Mouse (Mus musculus) heart, embryonic 11.5 days (tissue): Measurements from ENCODE around the gene Hspg2. TPM values are rescaled to one million over a fixed set of nuclear protein-coding genes. Genes with fewer than 3 reads are reported as not detected.

ENCODE experiments used
- ATAC-seq: fragments of 200-750 bp; cut with Nextera tagmentation; replicated peaks from 2 replicates; pipeline ENCODE4 v1.8.0; 2017; ENCODE audit warnings: moderate library complexity; ENCODE audit not compliant: insufficient number of reproducible peaks, low FRiP score, low TSS enrichment
- H3K27ac ChIP-seq: fragments of 300-500 bp; sonication (generic); 2 replicates; pipeline ENCODE4 v1.5.1; 2014; ENCODE audit warnings: mild to moderate bottlenecking, low read depth, low read length
- H3K27me3 ChIP-seq: fragments of 300-500 bp; sonication (generic); 2 replicates; pipeline ENCODE4 v1.6.1; 2014; ENCODE audit warnings: mild to moderate bottlenecking, low read length, mixed read lengths; ENCODE audit not compliant: control insufficient read depth, insufficient read depth
- H3K36me3 ChIP-seq: fragments of 300-500 bp; sonication (generic); 2 replicates; pipeline ENCODE4 v1.6.1; 2014; ENCODE audit warnings: mild to moderate bottlenecking, low read length, moderate library complexity, mixed read lengths; ENCODE audit not compliant: control insufficient read depth, insufficient read depth
- H3K4me1 ChIP-seq: fragments of 300-500 bp; sonication (generic); 2 replicates; pipeline ENCODE4 v1.6.1; 2014; ENCODE audit warnings: low read length; ENCODE audit not compliant: control insufficient read depth, insufficient read depth
- H3K4me2 ChIP-seq: fragments of 300-500 bp; sonication (generic); 2 replicates; pipeline ENCODE4 v1.6.1; 2014; ENCODE audit warnings: mild to moderate bottlenecking, moderate library complexity
- H3K4me3 ChIP-seq: fragments of 300-500 bp; sonication (generic); 2 replicates; pipeline ENCODE4 v1.5.1; 2014; ENCODE audit warnings: low read depth, low read length
- H3K9ac ChIP-seq: fragments of 300-500 bp; sonication (generic); 2 replicates; pipeline ENCODE4 v1.6.1; 2014; ENCODE audit warnings: mild to moderate bottlenecking, low read depth, low read length, moderate library complexity
- H3K9me3 ChIP-seq: fragments of 300-500 bp; sonication (generic); replicated peaks from 2 replicates; pipeline ENCODE4 v1.6.1; 2016; ENCODE audit warnings: low read length; ENCODE audit not compliant: control insufficient read depth
- WGBS: fragments of 180-500 bp; shearing (Covaris S2); extraction: QIAGEN DNeasy Blood & Tissue Kit; methylation state at CpG from one replicate; pipeline ENCODE4 v1.1.7; 2014; ENCODE audit not compliant: insufficient replicate concordance; 5-methylcytosine and 5-hydroxymethylcytosine counted together
- polyA plus RNA-seq: library from polyadenylated mRNA; unstranded; fragments of >200 nt; fragmentation: Nextera tagmentation; extraction: Ambion mirVana; gene quantifications from 2 replicates; pipeline ENCODE4 v1.2.1, GENCODE M21; 2014

Hspg2 gene
- polyA plus RNA-seq, 1 experiment from 2014 or later = 55.5 TPM

DNA sequence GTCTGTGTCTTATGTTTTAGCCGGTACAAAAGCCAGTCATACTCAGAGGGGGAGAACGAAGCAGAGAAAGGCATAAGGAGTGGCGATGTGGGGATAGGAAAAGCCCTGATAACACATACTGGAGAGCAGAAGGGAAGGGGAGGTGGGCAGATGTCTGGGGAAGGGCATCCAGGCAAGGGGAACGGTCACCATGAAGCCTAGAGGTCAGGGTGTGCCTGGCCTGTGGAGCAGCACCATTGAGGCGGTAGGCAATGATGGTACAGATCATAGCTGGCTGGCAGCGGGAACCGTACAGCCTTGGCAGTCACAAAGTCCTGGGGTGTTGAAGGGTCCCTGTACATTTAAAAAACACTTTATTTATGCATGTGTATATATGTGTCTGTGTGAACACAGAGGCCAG is 6.1 kb downstream of the Hspg2 start:
- Histone ChIP-seq H3K4me2 (peak overlapping the region; percentile 53), H3K27me3 (no peaks in the 10 kb centered on the region), H3K4me3 (no peak overlapping the region), H3K36me3 (no peaks in the 10 kb centered on the region; the same call in 1 of the 2 replicates), H3K4me1 (peaks cover 98% of the 10 kb centered on the region), H3K9ac (peak overlapping the region; percentile 47; the same call in 1 of the 2 replicates), H3K27ac (peak overlapping the region; percentile 88), H3K9me3 (no peaks in the 10 kb centered on the region)
- WGBS = 58% methylated on average over 7 of the region's 7 CpGs
- no peak for ATAC-seq

DNA sequence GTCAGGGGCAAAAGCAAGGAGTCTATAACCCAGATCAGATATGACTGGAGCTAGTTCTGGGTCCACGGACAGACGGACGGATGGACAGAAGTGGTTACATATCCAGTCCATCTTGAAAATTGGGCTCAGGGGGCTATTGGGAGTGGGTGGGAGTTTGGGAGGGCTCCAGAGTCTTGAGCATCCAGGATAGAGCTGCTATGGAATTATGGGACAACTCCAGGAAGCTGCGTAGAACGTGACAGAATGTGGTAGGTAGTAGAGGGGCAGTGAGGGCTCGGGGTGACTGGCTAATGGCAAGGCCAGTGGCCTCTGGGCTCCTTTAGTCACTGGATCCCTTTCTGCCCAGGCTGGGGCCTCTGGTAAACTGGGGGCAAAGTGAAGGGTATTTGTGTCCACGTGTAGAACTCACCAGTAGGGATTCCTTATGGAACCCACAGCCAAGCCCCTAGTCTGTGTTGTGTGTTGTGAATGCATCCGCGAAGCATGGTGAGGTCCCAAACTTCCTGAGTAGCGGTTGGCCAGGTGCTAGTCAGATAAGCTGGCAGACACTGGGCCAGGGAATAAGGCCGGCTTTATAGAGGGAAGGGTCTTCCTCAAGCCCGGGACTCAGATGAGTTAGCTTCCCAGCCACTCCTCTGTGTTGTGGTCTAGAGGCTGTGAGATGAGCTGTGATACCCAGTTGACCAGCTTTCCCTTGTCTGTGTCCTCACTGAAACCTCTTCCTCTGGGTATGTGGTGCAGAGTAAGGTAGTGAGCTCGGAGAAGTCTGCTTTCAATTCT is 6.9 kb downstream of the Hspg2 start:
- no peaks in the 10 kb centered on the region for H3K9me3 ChIP-seq
- no peaks in the 10 kb centered on the region for H3K27me3 ChIP-seq
- no peak for ATAC-seq
- 0 out of 2 replicates have a peak overlapping the region, but pooled peaks have one; percentile 0 for H3K9ac ChIP-seq
- peak overlapping the region; percentile 56 for H3K4me2 ChIP-seq
- 57% methylated on average over 13 of the region's 13 CpGs for WGBS
- no peaks in the 10 kb centered on the region; the same call in 1 of the 2 replicates for H3K36me3 ChIP-seq
- H3K4me3 ChIP-seq = no peak overlapping the region
- peaks cover 98% of the 10 kb centered on the region for H3K4me1 ChIP-seq
- peak overlapping the region; percentile 73 for H3K27ac ChIP-seq

DNA sequence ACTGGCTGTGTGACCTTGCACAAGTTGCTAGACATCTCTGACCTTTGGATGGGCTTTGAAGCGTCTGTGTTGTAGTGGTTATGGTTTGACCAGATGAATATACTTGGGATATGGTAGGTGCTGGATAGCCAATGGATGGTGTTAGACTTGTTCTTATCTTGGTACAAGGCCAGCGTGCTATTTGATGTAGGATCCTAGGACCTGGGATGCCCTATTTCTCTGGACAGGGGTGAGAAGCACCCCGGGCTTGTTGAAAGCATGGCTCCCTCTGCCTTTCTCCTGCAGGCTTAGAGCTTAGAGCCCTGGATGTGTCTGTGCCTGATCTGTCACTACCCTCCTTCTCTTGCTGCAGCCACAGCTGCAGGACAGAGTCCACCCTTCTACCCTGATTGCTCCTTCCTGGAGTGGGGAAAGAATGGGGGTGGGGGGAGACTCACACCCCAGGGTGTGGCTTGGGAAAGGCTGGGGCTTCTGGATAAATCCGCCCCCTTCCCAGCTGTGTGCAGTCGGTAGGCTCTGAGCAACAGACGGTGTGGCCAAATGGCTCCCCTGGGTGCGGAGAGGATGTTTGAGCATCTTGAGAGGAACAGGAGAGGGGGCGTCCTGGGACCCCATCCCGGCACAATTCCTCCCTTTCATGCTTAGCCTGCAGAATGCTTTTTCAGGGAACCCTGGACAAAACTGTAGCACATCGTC is 7.6 kb downstream of the Hspg2 start:
- 14% methylated on average over 10 of the region's 10 CpGs for WGBS
- Histone ChIP-seq H3K4me2 (peak overlapping the region; percentile 56), H3K4me1 (peaks cover 98% of the 10 kb centered on the region), H3K27me3 (no peaks in the 10 kb centered on the region), H3K9ac (peak overlapping the region; percentile 46; the same call in 1 of the 2 replicates), H3K9me3 (no peaks in the 10 kb centered on the region), H3K36me3 (no peaks in the 10 kb centered on the region; the same call in 1 of the 2 replicates), H3K27ac (peak overlapping the region; percentile 73), H3K4me3 (peak overlapping the region; percentile 18; the same call in 1 of the 2 replicates)
- no peak for ATAC-seq

DNA sequence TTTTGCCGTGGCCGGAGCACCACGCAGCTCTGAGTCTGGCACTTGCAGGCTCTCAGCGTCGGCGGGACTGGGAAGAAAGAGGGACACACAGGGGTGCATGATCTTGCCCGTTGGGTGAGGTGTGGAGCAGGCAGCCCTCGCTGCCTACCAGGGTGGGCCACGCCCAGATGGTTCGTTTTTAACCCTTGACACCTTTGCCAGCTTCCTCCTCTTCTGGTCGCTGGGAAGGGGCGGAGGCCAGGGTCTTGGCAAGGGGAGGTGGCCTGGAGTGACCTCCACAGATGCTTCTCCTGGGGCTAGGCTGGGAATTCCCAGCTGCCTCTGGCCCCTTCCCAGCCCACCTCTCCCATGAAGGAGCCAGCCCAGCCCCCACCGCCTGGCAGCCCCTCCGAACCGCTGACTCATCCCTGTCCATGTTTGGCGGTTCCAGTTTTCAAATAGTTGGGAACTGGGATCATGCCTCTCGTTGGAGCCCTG is 8.2 kb downstream of the Hspg2 start:
- Histone ChIP-seq H3K4me2 (peak overlapping the region; percentile 56), H3K4me1 (peaks cover 99% of the 10 kb centered on the region), H3K27me3 (no peaks in the 10 kb centered on the region), H3K27ac (peak overlapping the region; percentile 73), H3K9me3 (no peaks in the 10 kb centered on the region), H3K9ac (peak overlapping the region; percentile 46; the same call in 1 of the 2 replicates), H3K36me3 (no peaks in the 10 kb centered on the region; the same call in 1 of the 2 replicates), H3K4me3 (peak overlapping the region; percentile 18; the same call in 1 of the 2 replicates)
- WGBS = 4% methylated on average over 17 of the region's 17 CpGs
- no peak for ATAC-seq

DNA sequence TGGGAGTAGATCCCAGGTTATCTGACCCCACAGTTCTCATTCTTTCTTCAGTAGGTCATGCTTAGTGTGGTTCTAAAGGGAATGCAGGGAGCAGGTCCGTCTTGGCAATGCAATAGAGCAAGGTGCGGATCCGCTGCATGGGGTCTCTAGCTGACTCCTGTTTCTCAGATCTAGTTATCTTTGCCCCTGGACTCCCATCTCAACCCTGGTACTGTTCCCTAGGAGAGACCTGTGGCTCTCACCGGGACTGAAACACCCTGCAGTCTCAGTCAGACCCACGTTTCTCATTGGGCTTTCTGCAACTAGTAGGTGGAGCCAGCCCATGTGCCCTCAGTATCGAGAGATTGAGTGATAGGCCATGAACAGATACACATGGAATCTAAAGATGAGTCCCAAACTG is 9.0 kb downstream of the Hspg2 start:
- WGBS = 40% methylated on average over 6 of the region's 6 CpGs
- Histone ChIP-seq H3K9ac (peak overlapping the region; percentile 46), H3K27me3 (no peaks in the 10 kb centered on the region), H3K4me3 (no peak overlapping the region), H3K9me3 (no peaks in the 10 kb centered on the region), H3K4me1 (peaks cover 100% of the 10 kb centered on the region), H3K36me3 (no peaks in the 10 kb centered on the region; the same call in 1 of the 2 replicates), H3K27ac (peak overlapping the region; percentile 73; the same call in 1 of the 2 replicates), H3K4me2 (no peak overlapping the region)
- ATAC-seq = no peak

DNA sequence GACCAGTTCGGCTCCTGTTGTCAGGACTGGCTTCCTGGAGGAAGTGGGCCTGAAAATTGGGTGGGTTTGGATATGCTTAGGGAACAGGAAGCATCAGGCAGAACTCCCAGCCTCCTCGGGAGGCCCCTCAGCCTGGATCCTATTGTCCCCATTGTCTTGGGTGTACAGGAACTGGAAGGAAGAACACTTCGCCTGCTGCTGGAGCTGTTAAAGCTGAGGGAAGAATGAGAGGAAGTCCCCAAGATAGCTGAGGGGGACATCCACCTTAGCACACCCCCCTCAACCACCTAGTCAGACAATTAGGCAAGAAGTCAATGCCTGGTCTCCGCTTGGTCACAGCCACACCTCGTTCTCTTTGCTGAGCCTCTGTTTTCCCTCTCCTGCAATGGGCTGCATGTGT is 9.7 kb downstream of the Hspg2 start:
- WGBS = 44% methylated on average over 5 of the region's 5 CpGs
- peak overlapping the region; percentile 73 for H3K27ac ChIP-seq
- ATAC-seq = no peak
- no peaks in the 10 kb centered on the region for H3K9me3 ChIP-seq
- H3K4me3 ChIP-seq = no peak overlapping the region
- H3K4me2 ChIP-seq = no peak overlapping the region
- peaks cover 95% of the 10 kb centered on the region for H3K4me1 ChIP-seq
- H3K9ac ChIP-seq = peak overlapping the region; percentile 48; the same call in 1 of the 2 replicates
- no peaks in the 10 kb centered on the region for H3K27me3 ChIP-seq
- H3K36me3 ChIP-seq = no peaks in the 10 kb centered on the region; the same call in 1 of the 2 replicates

DNA sequence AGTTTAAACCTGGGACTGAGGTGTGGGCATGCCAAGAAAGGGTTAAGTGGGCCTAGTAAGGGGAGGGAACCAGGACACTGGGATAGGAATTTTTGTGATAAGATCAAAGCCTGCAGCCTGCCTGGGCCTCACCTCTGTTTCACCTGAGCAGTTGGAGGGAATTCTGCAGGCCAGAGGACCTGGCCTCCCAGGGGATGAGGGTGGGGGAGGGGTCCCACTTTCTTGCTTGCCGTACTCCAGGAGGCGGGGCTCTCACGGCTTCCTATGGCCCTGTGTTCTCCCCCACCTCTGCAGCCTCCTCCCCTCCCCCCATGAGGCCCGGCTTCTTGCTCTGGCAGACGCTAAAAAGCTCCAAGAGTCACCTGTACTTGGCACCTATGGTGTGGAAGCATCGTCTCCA is 11.2 kb downstream of the Hspg2 start:
- no peaks in the 10 kb centered on the region; the same call in 1 of the 2 replicates for H3K36me3 ChIP-seq
- H3K4me2 ChIP-seq = peak overlapping the region; percentile 46
- ATAC-seq = no peak
- H3K4me1 ChIP-seq = peaks cover 93% of the 10 kb centered on the region
- peak overlapping the region; percentile 73 for H3K27ac ChIP-seq
- no peaks in the 10 kb centered on the region for H3K27me3 ChIP-seq
- no peaks in the 10 kb centered on the region for H3K9me3 ChIP-seq
- no peak overlapping the region for H3K4me3 ChIP-seq
- no peak overlapping the region for H3K9ac ChIP-seq
- 4% methylated on average over 6 of the region's 6 CpGs for WGBS

DNA sequence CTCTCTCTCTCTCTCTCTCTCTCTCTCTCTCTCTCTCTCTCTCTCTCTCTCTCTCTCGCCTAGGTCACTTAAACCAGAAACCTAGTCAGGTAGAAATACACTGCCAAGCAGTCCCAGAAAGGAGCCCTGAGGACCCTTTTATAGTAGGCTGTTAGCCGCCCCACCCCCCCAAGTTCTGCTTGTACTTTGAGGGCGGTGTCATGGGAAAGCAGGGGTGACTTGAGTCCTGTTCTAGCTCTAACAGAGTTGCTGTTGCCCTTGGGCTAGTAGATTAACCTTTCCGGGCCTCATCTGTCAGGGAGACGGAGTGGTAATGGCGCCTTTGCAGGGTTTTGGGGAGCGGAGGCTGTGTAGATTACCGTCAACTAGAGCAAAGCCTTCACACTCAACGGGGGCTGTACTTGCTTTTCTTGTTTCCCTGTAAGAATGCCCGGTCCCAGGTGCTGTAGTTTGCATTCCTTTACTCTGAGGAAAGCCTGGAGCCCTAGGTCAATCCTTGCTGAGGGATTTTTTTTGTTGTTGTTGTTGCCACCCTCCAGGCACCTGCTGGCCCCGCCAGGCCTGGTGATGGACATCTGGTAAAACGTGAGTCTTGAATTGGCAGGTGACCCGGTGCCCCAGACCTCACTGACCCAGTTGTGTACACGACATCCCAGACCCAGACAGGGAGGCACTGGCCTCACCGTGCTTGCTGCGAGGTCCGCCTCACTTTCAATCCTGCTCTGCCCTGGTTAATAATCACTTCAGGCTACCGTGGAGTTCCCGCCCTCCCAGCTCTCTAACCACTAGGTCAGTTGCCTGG is 11.8 kb downstream of the Hspg2 start:
- Histone ChIP-seq H3K36me3 (no peaks in the 10 kb centered on the region), H3K4me2 (peak overlapping the region; percentile 46), H3K9ac (0 out of 2 replicates have a peak overlapping the region, but pooled peaks have one; percentile 17), H3K27me3 (no peaks in the 10 kb centered on the region), H3K27ac (peak overlapping the region; percentile 73), H3K4me3 (no peak overlapping the region), H3K4me1 (peaks cover 93% of the 10 kb centered on the region), H3K9me3 (no peaks in the 10 kb centered on the region)
- WGBS = 17% methylated on average over 19 of the region's 19 CpGs
- no peak for ATAC-seq
